In genomic region chr14:64597218-64597617, GRCm38 (mm10) we compare ENCODE assay signal across 14 mouse cellular contexts.
A peak's percentile ranks its signal among the peaks of the same experiment; 100 is the strongest.
DNase-seq lines count a peak whose midpoint lies in the region; ATAC-seq lines count a peak whose summit lies in the region.
"Had no signal": no experiment of that assay in that cellular context is flagged by ENCODE, and none has a peak within 500 bp of the region (broad histone marks: within the 10 kb centered on the region; RNA-seq: fewer than 3 reads in every experiment).

No protein-coding gene starts in this region.

- no peak overlapping the region for H3K4me3 ChIP-seq in hindbrain, embryonic 16.5 days (ENCODE audit: low read length)
- H3K4me3 ChIP-seq in embryonic facial prominence, embryonic 10.5 days: no peak overlapping the region
- H3K4me3 ChIP-seq: erythroblast, embryonic 14.5 days; heart, adult 2 months had no signal

- no peak overlapping the region for H3K9ac ChIP-seq in hindbrain, embryonic 16.5 days (ENCODE audit: low read depth, low read length)

- H3K36me3 ChIP-seq in hindbrain, embryonic 16.5 days (ENCODE audit: control insufficient read depth, insufficient read depth, low read length): no peaks in the 10 kb centered on the region
- H3K36me3 ChIP-seq in embryonic facial prominence, embryonic 10.5 days (replicated peaks): no peaks in the 10 kb centered on the region

- no peak overlapping the region for H3K4me2 ChIP-seq in hindbrain, embryonic 16.5 days (ENCODE audit: low read length)

- 71% methylated on average over 8 of the region's 8 CpGs for WGBS in hindbrain, embryonic 16.5 days
- 71% methylated on average over 8 of the region's 8 CpGs for WGBS in embryonic facial prominence, embryonic 10.5 days

- peak; percentile 41 for DNase-seq in cerebellum, adult 9-10 months
- peak; percentile 62 for DNase-seq in retina, postnatal 1 day
- no peak for DNase-seq in retina, embryonic 14.5 days (ENCODE audit: low spot score)
- no peak for DNase-seq in embryonic facial prominence, embryonic 10.5 days (ENCODE audit: low spot score)
- no peak for DNase-seq in spleen, adult 12 weeks (ENCODE audit: low spot score)
- no peak for DNase-seq in kidney, adult 18-20 months
- DNase-seq: heart, adult 2 months; liver; lung, adult 2 months; lung, postnatal 4 days had no signal

- ATAC-seq in cerebellum, adult (ENCODE audit: insufficient number of reproducible peaks, low FRiP score, low TSS enrichment): no peak
- no peak for ATAC-seq in hindbrain, embryonic 16.5 days
- ATAC-seq: inflammation-experienced regulatory T-cells, adult 6 months had no signal

- peaks cover 27% of the 10 kb centered on the region for H3K4me1 ChIP-seq in hindbrain, embryonic 16.5 days (ENCODE audit: control insufficient read depth, insufficient read depth, low read depth, low read length)
- H3K4me1 ChIP-seq in embryonic facial prominence, embryonic 10.5 days: peaks cover 54% of the 10 kb centered on the region

- H3K9me3 ChIP-seq in hindbrain, embryonic 16.5 days (ENCODE audit: control insufficient read depth, low read length): no peaks in the 10 kb centered on the region
- H3K9me3 ChIP-seq in embryonic facial prominence, embryonic 10.5 days: no peaks in the 10 kb centered on the region

- H3K27ac ChIP-seq in hindbrain, embryonic 16.5 days (ENCODE audit: low read depth, low read length): peak overlapping the region; percentile 48
- H3K27ac ChIP-seq in embryonic facial prominence, embryonic 10.5 days (replicated peaks): no peak overlapping the region
- H3K27ac ChIP-seq: heart, adult 2 months had no signal

- H3K27me3 ChIP-seq in hindbrain, embryonic 16.5 days (replicated peaks; ENCODE audit: control insufficient read depth, insufficient read depth, low read length): no peaks in the 10 kb centered on the region
- peaks cover 45% of the 10 kb centered on the region for H3K27me3 ChIP-seq in embryonic facial prominence, embryonic 10.5 days (replicated peaks; ENCODE audit: low read depth, poor library complexity, severe bottlenecking)

Comparison
In these comparisons a context has a peak if more than half of its experiments do, and no peak if none do; other contexts are left out.
1. DNase-seq: peak in cerebellum, adult 9-10 months (single experiment) and retina, postnatal 1 day (single experiment); none in retina, embryonic 14.5 days (single experiment), embryonic facial prominence, embryonic 10.5 days (single experiment), spleen, adult 12 weeks (single experiment) and kidney, adult 18-20 months (single experiment).